Mouse (Mus musculus): ENCODE results near the gene Zdhhc17. TPM values are rescaled to one million over a fixed set of nuclear protein-coding genes. Genes with fewer than 3 reads are reported as not detected.

The Zdhhc17 gene
- polyA plus RNA-seq, 1 experiment from 2014 or later, result 28.0 TPM

- H3K27ac ChIP-seq (ENCODE audit: low read depth, low read length), result no peak overlapping the region
- H3K4me3 ChIP-seq (ENCODE audit: low read depth, low read length), result no peak overlapping the region
- H3K4me1 ChIP-seq (replicated peaks; ENCODE audit: control insufficient read depth, insufficient read depth, low read length), result no peaks in the 10 kb centered on the region
- no peak for DNase-seq (ENCODE audit: low spot score)
- no peak overlapping the region for H3K4me2 ChIP-seq (ENCODE audit: low read depth, low read length, severe bottlenecking)
- no peak for ATAC-seq (replicated peaks; ENCODE audit: low FRiP score)
- no peaks in the 10 kb centered on the region for H3K9me3 ChIP-seq (ENCODE audit: control insufficient read depth, low read length)
- 78% methylated on average over 1 of the region's 1 CpGs for WGBS
- no peak overlapping the region for H3K9ac ChIP-seq (ENCODE audit: low read length)
- H3K27me3 ChIP-seq (ENCODE audit: control insufficient read depth, insufficient read depth, low read length), result no peaks in the 10 kb centered on the region
- H3K36me3 ChIP-seq (ENCODE audit: control insufficient read depth, insufficient read depth, low read length), result no peaks in the 10 kb centered on the region
Observed at GRCm38 (mm10) chr10:111035134-111035533, 25.2 kb upstream of the Zdhhc17 start.

- DNase-seq (ENCODE audit: low spot score) (no peak), ATAC-seq (replicated peaks; ENCODE audit: low FRiP score) (no peak)
- Histone ChIP-seq H3K9me3 (ENCODE audit: control insufficient read depth, low read length) (no peaks in the 10 kb centered on the region), H3K36me3 (ENCODE audit: control insufficient read depth, insufficient read depth, low read length) (no peaks in the 10 kb centered on the region), H3K9ac (ENCODE audit: low read length) (no peak overlapping the region; the same call in 1 of the 2 replicates), H3K4me3 (ENCODE audit: low read depth, low read length) (no peak overlapping the region), H3K27ac (ENCODE audit: low read depth, low read length) (no peak overlapping the region), H3K4me2 (ENCODE audit: low read depth, low read length, severe bottlenecking) (peak overlapping the region; percentile 32; the same call in 1 of the 2 replicates), H3K4me1 (replicated peaks; ENCODE audit: control insufficient read depth, insufficient read depth, low read length) (no peaks in the 10 kb centered on the region), H3K27me3 (ENCODE audit: control insufficient read depth, insufficient read depth, low read length) (no peaks in the 10 kb centered on the region)
- 39% methylated on average over 20 of the region's 20 CpGs for WGBS
Observed at GRCm38 (mm10) chr10:111031511-111032365, 21.8 kb upstream of the Zdhhc17 start.

- Histone ChIP-seq H3K27me3 (ENCODE audit: control insufficient read depth, insufficient read depth, low read length) (no peaks in the 10 kb centered on the region), H3K4me3 (ENCODE audit: low read depth, low read length) (no peak overlapping the region), H3K4me1 (replicated peaks; ENCODE audit: control insufficient read depth, insufficient read depth, low read length) (no peaks in the 10 kb centered on the region), H3K9me3 (ENCODE audit: control insufficient read depth, low read length) (no peaks in the 10 kb centered on the region), H3K36me3 (ENCODE audit: control insufficient read depth, insufficient read depth, low read length) (no peaks in the 10 kb centered on the region), H3K27ac (ENCODE audit: low read depth, low read length) (no peak overlapping the region), H3K4me2 (ENCODE audit: low read depth, low read length, severe bottlenecking) (no peak overlapping the region), H3K9ac (ENCODE audit: low read length) (no peak overlapping the region)
- ATAC-seq (replicated peaks; ENCODE audit: low FRiP score) (no peak), DNase-seq (ENCODE audit: low spot score) (no peak)
- WGBS, result 92% methylated on average over 2 of the region's 2 CpGs
Observed at GRCm38 (mm10) chr10:111030845-111031244, 20.9 kb upstream of the Zdhhc17 start.

GRCm38 (mm10) chr10:111026106-111026505 is 16.2 kb upstream of the Zdhhc17 start:
- no peak overlapping the region for H3K27ac ChIP-seq (ENCODE audit: low read depth, low read length)
- ATAC-seq (replicated peaks; ENCODE audit: low FRiP score), result no peak

GRCm38 (mm10) chr10:111024746-111025145 is 14.8 kb upstream of the Zdhhc17 start:
- H3K9me3 ChIP-seq (ENCODE audit: control insufficient read depth, low read length), result no peaks in the 10 kb centered on the region
- no peak overlapping the region for H3K4me2 ChIP-seq (ENCODE audit: low read depth, low read length, severe bottlenecking)
- no peak overlapping the region for H3K4me3 ChIP-seq (ENCODE audit: low read depth, low read length)
- H3K4me1 ChIP-seq (replicated peaks; ENCODE audit: control insufficient read depth, insufficient read depth, low read length), result no peaks in the 10 kb centered on the region
- no peak overlapping the region for H3K27ac ChIP-seq (ENCODE audit: low read depth, low read length)
- no peak overlapping the region for H3K9ac ChIP-seq (ENCODE audit: low read length)
- H3K27me3 ChIP-seq (ENCODE audit: control insufficient read depth, insufficient read depth, low read length), result no peaks in the 10 kb centered on the region
- WGBS, result 89% methylated on average over 4 of the region's 4 CpGs
- no peak for DNase-seq (ENCODE audit: low spot score)
- no peak for ATAC-seq (replicated peaks; ENCODE audit: low FRiP score)
- no peaks in the 10 kb centered on the region for H3K36me3 ChIP-seq (ENCODE audit: control insufficient read depth, insufficient read depth, low read length)

More at GRCm38 (mm10) chr10:111026106-111026505, 16.2 kb upstream of the Zdhhc17 start:
- 79% methylated on average over 6 of the region's 6 CpGs for WGBS
- H3K27me3 ChIP-seq (ENCODE audit: control insufficient read depth, insufficient read depth, low read length), result no peaks in the 10 kb centered on the region
- H3K4me2 ChIP-seq (ENCODE audit: low read depth, low read length, severe bottlenecking), result no peak overlapping the region
- H3K4me1 ChIP-seq (replicated peaks; ENCODE audit: control insufficient read depth, insufficient read depth, low read length), result no peaks in the 10 kb centered on the region
- no peaks in the 10 kb centered on the region for H3K36me3 ChIP-seq (ENCODE audit: control insufficient read depth, insufficient read depth, low read length)
- H3K4me3 ChIP-seq (ENCODE audit: low read depth, low read length), result no peak overlapping the region
- no peak overlapping the region for H3K9ac ChIP-seq (ENCODE audit: low read length)
- no peaks in the 10 kb centered on the region for H3K9me3 ChIP-seq (ENCODE audit: control insufficient read depth, low read length)
- DNase-seq (ENCODE audit: low spot score), result no peak

GRCm38 (mm10) chr10:111014476-111014875 is 4.5 kb upstream of the Zdhhc17 start:
- no peak overlapping the region for H3K4me3 ChIP-seq (ENCODE audit: low read depth, low read length)
- no peak for ATAC-seq (replicated peaks; ENCODE audit: low FRiP score)
- no peak overlapping the region for H3K4me2 ChIP-seq (ENCODE audit: low read depth, low read length, severe bottlenecking)
- DNase-seq (ENCODE audit: low spot score), result no peak
- no peaks in the 10 kb centered on the region for H3K9me3 ChIP-seq (ENCODE audit: control insufficient read depth, low read length)
- no peaks in the 10 kb centered on the region for H3K36me3 ChIP-seq (ENCODE audit: control insufficient read depth, insufficient read depth, low read length)
- H3K4me1 ChIP-seq (replicated peaks; ENCODE audit: control insufficient read depth, insufficient read depth, low read length), result no peaks in the 10 kb centered on the region
- 88% methylated on average over 17 of the region's 17 CpGs for WGBS
- H3K9ac ChIP-seq (ENCODE audit: low read length), result no peak overlapping the region
- no peaks in the 10 kb centered on the region for H3K27me3 ChIP-seq (ENCODE audit: control insufficient read depth, insufficient read depth, low read length)
- H3K27ac ChIP-seq (ENCODE audit: low read depth, low read length), result no peak overlapping the region

- Histone ChIP-seq H3K27me3 (ENCODE audit: control insufficient read depth, insufficient read depth, low read length) (no peaks in the 10 kb centered on the region), H3K9me3 (ENCODE audit: control insufficient read depth, low read length) (no peaks in the 10 kb centered on the region), H3K27ac (ENCODE audit: low read depth, low read length) (no peak overlapping the region), H3K4me2 (ENCODE audit: low read depth, low read length, severe bottlenecking) (no peak overlapping the region), H3K4me1 (replicated peaks; ENCODE audit: control insufficient read depth, insufficient read depth, low read length) (no peaks in the 10 kb centered on the region), H3K9ac (ENCODE audit: low read length) (no peak overlapping the region), H3K4me3 (ENCODE audit: low read depth, low read length) (no peak overlapping the region), H3K36me3 (ENCODE audit: control insufficient read depth, insufficient read depth, low read length) (no peaks in the 10 kb centered on the region)
- 95% methylated on average over 3 of the region's 3 CpGs for WGBS
- DNase-seq (ENCODE audit: low spot score) (no peak), ATAC-seq (replicated peaks; ENCODE audit: low FRiP score) (no peak)
Observed at GRCm38 (mm10) chr10:111013265-111013664, 3.3 kb upstream of the Zdhhc17 start.

GRCm38 (mm10) chr10:111012496-111013038 is 2.6 kb upstream of the Zdhhc17 start:
- ATAC-seq (replicated peaks; ENCODE audit: low FRiP score) (no peak), DNase-seq (ENCODE audit: low spot score) (no peak)
- no peak overlapping the region for H3K27ac ChIP-seq (ENCODE audit: low read depth, low read length)
- no peaks in the 10 kb centered on the region for H3K9me3 ChIP-seq (ENCODE audit: control insufficient read depth, low read length)
- no peak overlapping the region for H3K9ac ChIP-seq (ENCODE audit: low read length)
- H3K27me3 ChIP-seq (ENCODE audit: control insufficient read depth, insufficient read depth, low read length), result no peaks in the 10 kb centered on the region
- no peaks in the 10 kb centered on the region for H3K36me3 ChIP-seq (ENCODE audit: control insufficient read depth, insufficient read depth, low read length)
- no peaks in the 10 kb centered on the region for H3K4me1 ChIP-seq (replicated peaks; ENCODE audit: control insufficient read depth, insufficient read depth, low read length)
- H3K4me3 ChIP-seq (ENCODE audit: low read depth, low read length), result no peak overlapping the region
- no peak overlapping the region for H3K4me2 ChIP-seq (ENCODE audit: low read depth, low read length, severe bottlenecking)
- WGBS, result 45% methylated on average over 5 of the region's 5 CpGs
